Mouse (Mus musculus) bone marrow macrophage, adult 2 months (primary cell): ENCODE measurements around the gene Zim1.

Experiments
- CTCF ChIP-seq: IDR thresholded peaks from 2 replicates; pipeline ENCODE4 v1.5.1; 2012; ENCODE audit warnings: low read depth, mild to moderate bottlenecking, low read length, moderate library complexity
- POLR2A ChIP-seq: IDR thresholded peaks from 2 replicates; pipeline ENCODE4 v1.6.1; 2012; ENCODE audit warnings: mild to moderate bottlenecking, low read depth, low read length, borderline replicate concordance

DNA sequence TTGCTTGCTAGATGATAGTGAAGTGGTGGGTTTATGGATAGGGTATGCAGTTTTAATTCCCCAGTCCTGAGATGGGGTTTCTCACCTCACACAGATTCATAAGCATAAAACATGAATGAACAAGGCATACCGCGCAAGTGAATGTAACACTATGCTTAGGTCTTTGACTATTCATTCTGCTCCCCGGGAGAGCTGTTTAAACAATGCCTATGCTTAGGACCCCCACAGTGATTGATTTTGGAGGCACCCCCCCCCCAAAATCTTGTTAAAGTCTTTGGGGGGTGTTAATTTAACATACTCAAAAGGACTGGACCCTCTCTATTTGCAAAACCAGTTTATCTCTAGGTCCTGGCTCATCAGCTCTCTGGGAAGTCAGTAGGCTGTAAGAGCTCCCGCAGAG, 35.7 kb upstream of the Zim1 start:
- TF ChIP-seq CTCF (no peak), POLR2A (no peak)
